Mouse (Mus musculus): ENCODE measurements around the gene Nhlrc2.
"Not testable (repeated sequence)": the region's sequence is repeated elsewhere in the genome, so short reads cannot be mapped to it uniquely, and the experiment has no call there.

GRCm38 (mm10) chr19:56530529-56530928 lies 17.5 kb upstream of the Nhlrc2 start:
- not testable (repeated sequence) for TF ChIP-seq POLR2A (IDR thresholded peaks at IDR 0.05; ENCODE audit: insufficient read depth, low read length); EP300 (IDR thresholded peaks at IDR 0.05; ENCODE audit: insufficient read depth, low read depth, low read length); CTCF (IDR thresholded peaks at IDR 0.05; ENCODE audit: low read depth, low read length)

Data from ES-Bruce4 (cell line).